Mouse (Mus musculus): Measurements from ENCODE around the gene Sdsl. TPM values are rescaled to one million over a fixed set of nuclear protein-coding genes. Genes with fewer than 3 reads are reported as not detected.

Gene Sdsl
- polyA plus RNA-seq, 1 experiment from 2014 or later: 6.1 TPM

DNA sequence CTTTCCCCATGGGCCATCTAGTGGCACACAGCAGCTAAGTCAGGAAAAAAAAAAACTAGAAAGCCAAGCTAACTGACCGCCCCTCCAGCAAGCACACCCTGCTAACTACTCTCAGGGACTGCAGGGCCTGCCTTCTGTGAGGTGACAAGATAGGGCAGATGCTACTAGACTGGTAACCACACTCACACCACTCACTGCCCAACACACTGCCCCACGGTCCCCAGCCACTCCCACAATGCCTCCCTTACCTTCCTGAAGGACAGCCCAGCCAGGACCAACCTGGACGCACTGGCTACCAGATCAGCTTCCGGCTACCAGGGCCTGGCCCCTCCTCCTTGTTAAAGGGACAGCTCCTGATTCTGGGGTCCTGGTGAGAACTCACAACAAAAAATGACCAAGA is 5.6 kb downstream of the Sdsl start:
- Histone ChIP-seq H3K27ac (no peak overlapping the region), H3K4me2 (replicated peaks) (peak overlapping the region; percentile 38), H3K36me3 (replicated peaks; ENCODE audit: control insufficient read depth, insufficient read depth) (no peaks in the 10 kb centered on the region), H3K27me3 (ENCODE audit: control insufficient read depth, insufficient read depth, low read length) (no peaks in the 10 kb centered on the region), H3K9ac (0 out of 2 replicates have a peak overlapping the region, but pooled peaks have one; percentile 35), H3K4me3 (replicated peaks; ENCODE audit: low read length) (peak overlapping the region; percentile 20), H3K4me1 (replicated peaks; ENCODE audit: control insufficient read depth, insufficient read depth, low read length) (no peaks in the 10 kb centered on the region), H3K9me3 (ENCODE audit: control insufficient read depth, low read length) (no peaks in the 10 kb centered on the region)
- 13% methylated on average over 4 of the region's 4 CpGs for WGBS
- no peak for ATAC-seq (ENCODE audit: low FRiP score)
- no peak for DNase-seq (ENCODE audit: low spot score)

GRCm38 (mm10) chr5:120465860-120466259 is 6.8 kb downstream of the Sdsl start:
- H3K9me3 ChIP-seq (ENCODE audit: control insufficient read depth, low read length): no peaks in the 10 kb centered on the region
- no peaks in the 10 kb centered on the region for H3K27me3 ChIP-seq (ENCODE audit: control insufficient read depth, insufficient read depth, low read length)
- H3K4me2 ChIP-seq (replicated peaks): no peak overlapping the region
- no peak overlapping the region for H3K9ac ChIP-seq
- no peak overlapping the region for H3K27ac ChIP-seq
- DNase-seq (ENCODE audit: low spot score) (no peak), ATAC-seq (ENCODE audit: low FRiP score) (no peak)
- 82% methylated on average over 6 of the region's 6 CpGs for WGBS
- no peak overlapping the region for H3K4me3 ChIP-seq (replicated peaks; ENCODE audit: low read length)
- no peaks in the 10 kb centered on the region for H3K36me3 ChIP-seq (replicated peaks; ENCODE audit: control insufficient read depth, insufficient read depth)
- no peaks in the 10 kb centered on the region for H3K4me1 ChIP-seq (replicated peaks; ENCODE audit: control insufficient read depth, insufficient read depth, low read length)

DNA sequence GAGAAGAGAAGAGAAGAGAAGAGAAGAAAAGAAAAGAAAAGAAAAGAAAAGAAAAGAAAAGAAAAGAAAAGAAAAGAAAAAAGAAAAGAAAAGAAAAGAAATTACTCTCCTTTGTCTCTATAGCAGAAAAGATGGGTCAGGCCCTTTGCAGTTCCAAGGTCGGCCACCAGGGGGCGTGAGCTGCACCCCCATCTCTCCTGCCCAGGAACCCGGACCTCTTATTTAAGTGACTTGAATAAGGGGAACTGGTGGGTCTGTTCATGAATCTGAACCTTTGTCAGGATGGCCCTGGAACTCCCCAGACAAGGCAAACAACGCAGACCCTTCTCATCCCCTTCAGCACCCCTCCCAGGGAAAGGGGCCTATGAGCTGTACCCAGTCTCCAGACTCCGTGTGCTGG is 7.5 kb downstream of the Sdsl start:
- WGBS: 44% methylated on average over 5 of the region's 5 CpGs
- no peaks in the 10 kb centered on the region for H3K9me3 ChIP-seq (ENCODE audit: control insufficient read depth, low read length)
- no peak overlapping the region for H3K4me2 ChIP-seq (replicated peaks)
- no peaks in the 10 kb centered on the region for H3K27me3 ChIP-seq (ENCODE audit: control insufficient read depth, insufficient read depth, low read length)
- no peak overlapping the region for H3K4me3 ChIP-seq (replicated peaks; ENCODE audit: low read length)
- no peaks in the 10 kb centered on the region for H3K4me1 ChIP-seq (replicated peaks; ENCODE audit: control insufficient read depth, insufficient read depth, low read length)
- no peaks in the 10 kb centered on the region for H3K36me3 ChIP-seq (replicated peaks; ENCODE audit: control insufficient read depth, insufficient read depth)
- DNase-seq (ENCODE audit: low spot score) (no peak), ATAC-seq (ENCODE audit: low FRiP score) (no peak)
- H3K9ac ChIP-seq: no peak overlapping the region
- H3K27ac ChIP-seq: no peak overlapping the region

- no peak overlapping the region for H3K27ac ChIP-seq
- no peak overlapping the region for H3K9ac ChIP-seq
- H3K9me3 ChIP-seq (ENCODE audit: control insufficient read depth, low read length): no peaks in the 10 kb centered on the region
- no peaks in the 10 kb centered on the region for H3K36me3 ChIP-seq (replicated peaks; ENCODE audit: control insufficient read depth, insufficient read depth)
- no peak overlapping the region for H3K4me3 ChIP-seq (replicated peaks; ENCODE audit: low read length)
- ATAC-seq (ENCODE audit: low FRiP score): no peak
- no peaks in the 10 kb centered on the region for H3K27me3 ChIP-seq (ENCODE audit: control insufficient read depth, insufficient read depth, low read length)
- WGBS: 84% methylated on average over 4 of the region's 4 CpGs
- DNase-seq (ENCODE audit: low spot score): no peak
- H3K4me1 ChIP-seq (replicated peaks; ENCODE audit: control insufficient read depth, insufficient read depth, low read length): no peaks in the 10 kb centered on the region
- H3K4me2 ChIP-seq (replicated peaks): no peak overlapping the region
Measured at GRCm38 (mm10) chr5:120464321-120464720, 8.3 kb downstream of the Sdsl start.

DNA sequence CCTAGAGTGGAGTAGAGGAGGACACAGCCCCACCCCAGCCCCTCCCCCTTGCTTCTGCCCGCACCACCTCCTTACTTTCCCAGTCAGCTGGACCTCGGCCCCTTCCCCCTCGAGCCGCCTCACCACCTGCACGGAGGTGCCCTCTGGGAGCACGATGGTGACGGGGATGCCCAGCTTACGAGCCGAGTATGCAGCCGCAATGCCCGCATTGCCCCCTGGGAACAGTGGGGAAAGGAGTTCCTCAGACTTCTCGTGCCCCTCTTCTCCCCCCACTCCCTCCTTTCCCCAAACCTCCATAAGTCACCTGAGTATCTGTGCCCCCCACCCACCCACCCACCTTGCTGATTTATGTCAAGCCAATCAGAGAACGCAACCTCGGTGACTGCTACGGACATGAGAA is 10.7 kb downstream of the Sdsl start:
- Histone ChIP-seq H3K4me3 (replicated peaks; ENCODE audit: low read length) (no peak overlapping the region), H3K36me3 (replicated peaks; ENCODE audit: control insufficient read depth, insufficient read depth) (no peaks in the 10 kb centered on the region), H3K9ac (no peak overlapping the region), H3K27me3 (ENCODE audit: control insufficient read depth, insufficient read depth, low read length) (no peaks in the 10 kb centered on the region), H3K9me3 (ENCODE audit: control insufficient read depth, low read length) (no peaks in the 10 kb centered on the region), H3K4me1 (replicated peaks; ENCODE audit: control insufficient read depth, insufficient read depth, low read length) (no peaks in the 10 kb centered on the region), H3K27ac (no peak overlapping the region), H3K4me2 (replicated peaks) (no peak overlapping the region)
- ATAC-seq (ENCODE audit: low FRiP score) (no peak), DNase-seq (ENCODE audit: low spot score) (no peak)
- WGBS: 71% methylated on average over 15 of the region's 15 CpGs

DNA sequence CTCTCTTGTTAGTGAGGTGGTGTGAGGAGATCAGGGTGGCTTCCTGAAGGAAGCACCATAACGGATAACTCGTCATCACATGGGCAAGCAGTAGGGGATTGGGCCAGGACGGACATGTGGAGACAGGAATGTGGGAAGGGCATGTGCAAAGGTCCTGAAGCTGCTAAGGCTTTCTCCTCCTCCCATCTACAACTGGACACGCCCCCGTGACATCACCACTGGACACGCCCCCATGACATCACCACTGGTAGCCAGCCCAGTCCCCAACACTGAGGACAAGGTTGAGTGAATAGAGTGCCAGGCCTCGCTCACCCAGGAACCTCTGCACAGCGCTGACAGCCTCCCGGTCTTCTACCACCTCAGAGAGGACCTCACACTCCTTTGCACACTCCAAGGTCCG is 13.5 kb downstream of the Sdsl start:
- no peak overlapping the region for H3K4me2 ChIP-seq (replicated peaks)
- H3K9ac ChIP-seq: no peak overlapping the region
- 80% methylated on average over 10 of the region's 10 CpGs for WGBS
- no peak overlapping the region for H3K27ac ChIP-seq
- DNase-seq (ENCODE audit: low spot score) (no peak), ATAC-seq (ENCODE audit: low FRiP score) (0 out of 2 replicates have a peak, but pooled peaks have one; percentile 6)
- H3K4me3 ChIP-seq (replicated peaks; ENCODE audit: low read length): no peak overlapping the region
- no peaks in the 10 kb centered on the region for H3K9me3 ChIP-seq (ENCODE audit: control insufficient read depth, low read length)
- no peaks in the 10 kb centered on the region for H3K4me1 ChIP-seq (replicated peaks; ENCODE audit: control insufficient read depth, insufficient read depth, low read length)
- no peaks in the 10 kb centered on the region for H3K27me3 ChIP-seq (ENCODE audit: control insufficient read depth, insufficient read depth, low read length)
- no peaks in the 10 kb centered on the region for H3K36me3 ChIP-seq (replicated peaks; ENCODE audit: control insufficient read depth, insufficient read depth)

DNA sequence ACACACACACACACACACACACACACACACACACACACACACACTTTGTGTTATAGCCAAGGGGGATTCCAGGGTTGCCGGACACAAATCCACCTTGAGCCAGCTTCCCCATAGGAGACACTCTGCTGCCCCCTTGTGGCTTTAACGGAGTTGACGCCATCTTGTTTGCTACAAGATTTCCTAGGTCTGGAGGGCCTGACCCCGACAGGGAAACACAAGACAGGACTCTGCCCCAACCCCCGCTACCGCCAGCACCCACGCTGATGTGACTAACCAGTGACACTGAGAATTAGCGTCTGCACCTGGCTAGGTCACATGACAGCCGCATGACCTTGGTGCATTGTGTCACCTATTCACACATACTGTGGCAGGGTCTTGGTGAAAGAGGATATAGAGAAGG is 15.0 kb downstream of the Sdsl start:
- H3K9me3 ChIP-seq (ENCODE audit: control insufficient read depth, low read length): no peaks in the 10 kb centered on the region
- ATAC-seq (ENCODE audit: low FRiP score) (no peak), DNase-seq (ENCODE audit: low spot score) (peak; percentile 88)
- H3K27me3 ChIP-seq (ENCODE audit: control insufficient read depth, insufficient read depth, low read length): no peaks in the 10 kb centered on the region
- WGBS: 5% methylated on average over 9 of the region's 9 CpGs
- no peaks in the 10 kb centered on the region for H3K36me3 ChIP-seq (replicated peaks; ENCODE audit: control insufficient read depth, insufficient read depth)
- H3K4me3 ChIP-seq (replicated peaks; ENCODE audit: low read length): no peak overlapping the region
- H3K4me2 ChIP-seq (replicated peaks): no peak overlapping the region
- H3K9ac ChIP-seq: no peak overlapping the region
- no peaks in the 10 kb centered on the region for H3K4me1 ChIP-seq (replicated peaks; ENCODE audit: control insufficient read depth, insufficient read depth, low read length)
- no peak overlapping the region for H3K27ac ChIP-seq

GRCm38 (mm10) chr5:120456841-120457554 is 15.6 kb downstream of the Sdsl start:
- WGBS: 49% methylated on average over 7 of the region's 7 CpGs

DNA sequence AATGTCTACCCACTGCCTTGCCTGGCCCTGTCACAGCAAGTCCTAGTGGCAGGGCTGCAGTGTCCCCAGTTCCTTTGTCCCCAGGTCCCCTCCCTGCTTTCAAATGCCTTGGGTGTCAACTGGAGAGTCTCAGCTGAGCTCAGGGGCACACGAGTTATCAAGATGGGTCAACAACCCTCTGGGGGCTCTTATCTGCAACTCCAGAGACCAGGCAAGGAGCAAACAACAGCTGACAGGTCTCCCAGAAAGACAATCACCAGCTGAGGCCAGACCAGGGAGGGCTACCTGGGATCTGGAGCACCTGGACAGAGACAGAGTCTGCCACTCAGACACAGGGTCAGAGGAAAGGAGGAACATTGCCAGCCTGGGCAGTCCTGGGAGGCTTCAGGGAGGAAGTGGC is 16.4 kb downstream of the Sdsl start:
- WGBS: 34% methylated on average over 1 of the region's 1 CpGs
- DNase-seq (ENCODE audit: low spot score) (no peak), ATAC-seq (ENCODE audit: low FRiP score) (no peak)
- H3K27ac ChIP-seq: no peak overlapping the region
- no peak overlapping the region for H3K9ac ChIP-seq
- no peak overlapping the region for H3K4me2 ChIP-seq (replicated peaks)
- H3K36me3 ChIP-seq (replicated peaks; ENCODE audit: control insufficient read depth, insufficient read depth): no peaks in the 10 kb centered on the region
- no peaks in the 10 kb centered on the region for H3K27me3 ChIP-seq (ENCODE audit: control insufficient read depth, insufficient read depth, low read length)
- no peaks in the 10 kb centered on the region for H3K9me3 ChIP-seq (ENCODE audit: control insufficient read depth, low read length)
- H3K4me3 ChIP-seq (replicated peaks; ENCODE audit: low read length): no peak overlapping the region
- no peaks in the 10 kb centered on the region for H3K4me1 ChIP-seq (replicated peaks; ENCODE audit: control insufficient read depth, insufficient read depth, low read length)

More at GRCm38 (mm10) chr5:120456841-120457554, 15.6 kb downstream of the Sdsl start:
- Histone ChIP-seq H3K9me3 (ENCODE audit: control insufficient read depth, low read length) (no peaks in the 10 kb centered on the region), H3K4me3 (replicated peaks; ENCODE audit: low read length) (no peak overlapping the region), H3K27ac (no peak overlapping the region), H3K27me3 (ENCODE audit: control insufficient read depth, insufficient read depth, low read length) (no peaks in the 10 kb centered on the region), H3K4me2 (replicated peaks) (no peak overlapping the region), H3K36me3 (replicated peaks; ENCODE audit: control insufficient read depth, insufficient read depth) (no peaks in the 10 kb centered on the region), H3K9ac (no peak overlapping the region), H3K4me1 (replicated peaks; ENCODE audit: control insufficient read depth, insufficient read depth, low read length) (no peaks in the 10 kb centered on the region)
- no peak for DNase-seq (ENCODE audit: low spot score)
- no peak for ATAC-seq (ENCODE audit: low FRiP score)

Data from hindbrain, embryonic 14.5 days (tissue).